Mouse (Mus musculus) frontal cortex, postnatal 36 days (tissue): ENCODE results near the gene Zfand3.

Source experiments
- DNase-seq, 2 experiments: peaks; one replicate each; pipeline ENCODE4 v3.0.0; 2022; ENCODE audit warnings: low spot score in 2 of 2

Gene Zfand3

DNA sequence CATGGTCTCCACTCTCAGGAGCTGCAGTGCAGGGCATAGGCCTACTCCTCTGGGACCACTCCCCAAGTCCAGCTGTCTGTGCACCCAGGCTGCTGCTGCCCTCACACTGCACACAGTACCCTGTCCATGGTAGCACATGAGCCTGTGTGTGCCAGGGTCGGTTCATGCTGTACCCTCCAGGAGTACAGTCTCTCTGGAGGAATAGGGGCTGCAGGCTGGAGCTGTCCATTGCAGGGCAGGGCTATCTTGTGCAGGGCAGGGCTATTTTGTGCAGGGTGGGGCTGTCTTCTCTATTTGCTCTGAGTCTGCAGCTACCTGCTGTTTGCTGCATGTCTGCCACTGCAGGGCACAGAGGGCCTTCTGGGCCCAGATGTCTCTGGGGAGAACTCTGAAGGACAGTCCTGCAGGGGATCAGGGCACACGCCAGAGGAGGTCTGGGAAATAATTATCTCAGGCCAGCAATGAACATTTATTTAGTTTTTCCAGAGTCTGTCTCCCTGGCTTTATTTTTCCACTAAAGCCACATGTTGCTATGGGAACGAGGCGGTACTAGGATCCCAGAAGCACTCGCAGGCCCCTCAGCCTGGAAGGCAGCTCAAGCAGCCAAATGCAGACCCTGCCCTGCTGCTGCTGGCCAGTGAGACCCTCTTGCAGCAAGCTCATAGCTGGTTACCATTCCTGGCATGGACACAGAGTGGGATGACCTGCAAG, 220.7 kb downstream of the Zfand3 start:
- no peak for DNase-seq

DNA sequence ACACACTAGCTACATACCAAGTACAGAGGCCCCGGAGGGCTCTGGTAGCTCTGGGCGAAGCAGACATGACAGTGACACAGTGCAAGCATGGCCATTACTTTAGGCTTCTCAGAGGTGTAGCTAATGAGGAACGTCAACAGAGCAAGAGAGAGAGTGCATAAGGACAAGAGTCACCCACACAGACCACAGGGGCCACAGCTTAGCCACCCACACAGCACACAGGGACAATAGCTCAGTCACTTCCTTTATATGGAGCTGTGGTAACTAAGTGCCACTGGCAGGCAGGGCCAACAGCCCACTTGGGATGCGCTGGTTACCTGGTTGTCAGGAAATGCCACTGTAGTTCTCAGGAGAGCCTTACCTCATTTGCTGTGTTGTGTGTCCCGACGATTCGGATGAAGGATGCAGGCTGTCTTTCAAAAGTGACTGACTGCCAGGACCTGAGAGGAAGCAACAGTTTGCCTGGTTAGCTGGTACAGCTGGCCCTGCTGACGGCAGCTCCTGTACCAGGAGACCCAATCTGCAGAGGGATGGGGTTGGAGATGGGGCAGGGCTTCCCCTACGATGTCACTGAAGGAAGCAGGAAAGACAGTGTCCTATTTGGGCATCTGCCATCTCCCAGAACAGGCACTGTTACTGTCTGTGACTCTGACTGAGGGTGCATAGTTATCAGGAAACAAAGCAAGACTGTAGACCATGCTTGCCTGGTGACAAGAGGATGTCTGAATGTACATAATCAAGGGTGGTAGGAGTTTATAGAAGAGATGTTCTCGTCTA, 224.1 kb downstream of the Zfand3 start:
- no peak for DNase-seq

DNA sequence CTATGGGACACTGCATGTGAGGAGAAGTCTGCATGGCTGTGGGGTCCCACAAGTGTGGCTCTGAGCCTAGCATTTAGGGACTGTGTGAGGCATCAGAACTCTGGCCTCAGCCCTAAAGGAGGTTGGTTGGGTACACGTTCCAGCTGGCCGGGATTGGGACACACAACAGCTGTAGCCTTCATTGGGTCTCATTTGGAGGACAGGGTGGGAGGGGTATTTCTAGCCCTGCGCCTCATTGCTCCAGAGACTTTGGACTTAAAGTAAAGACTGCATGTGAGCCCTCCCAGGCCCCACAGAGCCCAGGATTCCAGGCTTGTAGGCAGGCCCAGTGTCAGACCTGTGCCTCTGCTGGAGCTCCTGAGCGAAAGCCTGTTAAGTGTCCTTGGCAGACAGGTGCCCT, 225.9 kb downstream of the Zfand3 start:
- no peak for DNase-seq

DNA sequence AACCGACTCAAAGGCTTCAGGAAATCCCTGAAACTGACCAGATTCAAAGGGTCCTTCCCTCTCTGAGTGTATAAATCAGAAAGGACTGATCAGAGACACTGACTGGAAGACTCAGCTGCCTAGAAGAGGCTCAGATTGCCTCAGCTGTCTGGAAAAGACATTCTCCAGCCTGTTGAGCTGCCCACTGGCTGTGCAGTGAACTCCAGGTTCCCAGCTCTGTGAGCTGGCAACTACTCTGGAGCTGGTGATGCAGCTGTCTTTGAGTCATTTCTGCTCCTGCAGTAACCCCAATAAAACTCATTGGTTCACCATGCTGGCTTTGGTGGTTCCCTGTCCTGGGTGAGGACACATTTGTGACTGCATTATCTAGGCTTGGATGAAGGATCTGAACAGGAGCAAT, 226.9 kb downstream of the Zfand3 start:
- DNase-seq: no peak

DNA sequence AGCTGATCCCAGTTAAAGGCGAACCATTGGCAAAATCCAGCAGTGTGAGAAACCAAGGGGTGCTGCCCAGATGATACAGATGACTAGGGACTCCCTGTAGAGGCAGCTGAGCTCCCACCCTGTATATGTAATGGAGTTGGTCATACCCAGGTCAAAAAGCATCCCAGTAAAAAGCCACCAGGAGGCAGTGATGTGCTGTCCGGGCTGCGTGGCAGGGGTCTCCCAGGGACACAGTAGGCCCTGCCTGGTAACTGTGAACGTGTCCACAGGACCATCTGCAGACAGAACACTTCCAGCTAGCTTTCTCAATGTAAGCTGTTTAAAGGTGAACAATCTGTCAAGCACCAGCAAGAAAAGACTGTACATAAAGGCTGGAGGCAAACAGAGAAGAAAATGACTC, 228.2 kb downstream of the Zfand3 start:
- no peak for DNase-seq

DNA sequence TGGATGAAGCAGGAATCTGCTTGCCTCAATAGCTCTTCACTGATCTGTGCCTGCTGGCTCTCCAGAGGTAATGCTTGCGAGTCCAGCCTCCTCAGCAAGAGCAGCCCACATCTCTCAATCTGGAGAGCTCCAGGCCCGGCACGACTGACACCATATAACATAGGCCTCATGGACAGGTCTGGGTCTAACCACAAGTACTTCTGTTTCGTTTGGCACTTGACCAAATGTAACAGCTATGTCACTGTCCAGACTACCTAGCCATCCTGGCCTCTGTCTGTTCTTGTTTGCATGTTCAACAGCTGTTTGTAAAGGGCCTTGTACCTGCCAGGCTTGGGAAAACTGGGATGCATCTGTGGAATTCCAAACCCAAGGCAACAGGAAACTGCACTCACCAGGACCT, 230.8 kb downstream of the Zfand3 start:
- no peak for DNase-seq

DNA sequence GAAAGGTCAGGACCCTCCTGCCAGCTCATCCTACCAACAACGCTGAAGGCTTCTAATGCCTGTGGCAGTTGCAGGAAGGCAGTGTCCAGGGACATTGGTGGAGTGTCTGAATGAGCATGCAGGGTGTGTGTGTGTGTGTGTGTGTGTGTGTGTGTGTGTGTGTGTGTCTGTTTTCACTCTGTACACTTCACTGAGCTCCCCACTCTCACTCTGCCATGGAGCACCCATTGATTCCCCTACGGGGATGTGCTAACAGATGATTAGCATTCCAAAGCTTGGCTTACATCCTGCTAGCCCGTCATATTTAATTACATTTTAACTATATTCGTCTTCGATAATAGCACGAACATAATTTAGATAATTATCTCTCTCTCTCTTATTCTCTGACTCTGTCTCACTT, 232.1 kb downstream of the Zfand3 start:
- DNase-seq: no peak

DNA sequence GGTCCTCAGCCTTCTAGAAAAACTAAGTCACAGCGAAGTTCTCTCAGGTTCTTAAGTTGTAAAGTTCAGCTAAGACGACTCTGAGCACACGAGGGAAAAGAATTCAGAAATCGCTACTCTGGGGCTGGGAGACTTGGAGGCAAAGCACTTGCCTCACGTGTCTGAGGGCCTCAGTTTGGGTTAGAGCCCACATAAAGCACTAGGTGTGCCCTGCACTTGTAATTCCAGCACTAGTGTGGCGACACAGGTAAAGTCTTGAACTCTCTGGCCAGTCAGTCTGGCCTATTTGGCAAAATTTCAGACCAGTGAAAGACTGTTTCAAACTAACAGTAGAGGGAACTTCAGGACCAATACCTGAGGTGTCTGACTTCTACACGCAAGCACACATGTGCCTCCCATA, 233.1 kb downstream of the Zfand3 start:
- DNase-seq: no peak

DNA sequence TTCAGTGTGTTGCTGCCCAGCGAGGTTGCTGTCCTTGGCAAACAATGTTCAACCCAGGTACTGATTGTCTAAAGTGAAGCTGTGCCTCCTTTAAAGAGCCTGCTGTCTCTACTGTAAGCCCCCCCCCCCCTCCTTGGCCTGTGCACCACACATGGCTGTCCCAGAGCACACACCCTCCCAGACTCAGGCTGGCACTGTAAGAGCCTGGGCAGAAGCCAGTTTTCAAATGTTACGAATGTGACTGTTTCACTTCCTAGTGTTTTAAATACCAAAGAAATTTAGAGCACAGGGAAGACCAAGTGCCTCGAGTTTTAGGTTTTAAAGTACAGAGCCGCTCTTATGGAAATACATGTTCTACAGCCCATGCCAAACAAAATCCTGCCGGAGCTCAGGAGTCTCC, 234.9 kb downstream of the Zfand3 start:
- no peak for DNase-seq

DNA sequence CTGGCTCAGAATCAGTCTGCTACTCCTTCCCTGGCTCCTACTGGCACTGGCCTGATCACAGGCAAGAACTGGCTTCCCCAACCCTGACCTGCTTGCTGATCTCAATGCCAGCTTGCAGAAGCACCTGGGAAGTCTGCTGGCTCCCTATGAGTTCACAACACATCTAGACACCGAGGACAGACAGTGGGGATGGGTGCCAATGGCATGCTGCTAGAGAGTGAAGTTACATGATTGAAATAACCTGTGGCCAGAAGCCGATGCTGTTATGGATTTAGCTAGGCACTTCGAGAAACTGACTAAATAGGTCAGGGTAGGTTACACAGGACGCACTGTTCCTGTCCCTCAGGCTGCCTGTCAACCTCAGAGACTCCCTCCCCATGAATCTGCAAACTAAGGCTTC, 236.1 kb downstream of the Zfand3 start:
- DNase-seq: no peak

DNA sequence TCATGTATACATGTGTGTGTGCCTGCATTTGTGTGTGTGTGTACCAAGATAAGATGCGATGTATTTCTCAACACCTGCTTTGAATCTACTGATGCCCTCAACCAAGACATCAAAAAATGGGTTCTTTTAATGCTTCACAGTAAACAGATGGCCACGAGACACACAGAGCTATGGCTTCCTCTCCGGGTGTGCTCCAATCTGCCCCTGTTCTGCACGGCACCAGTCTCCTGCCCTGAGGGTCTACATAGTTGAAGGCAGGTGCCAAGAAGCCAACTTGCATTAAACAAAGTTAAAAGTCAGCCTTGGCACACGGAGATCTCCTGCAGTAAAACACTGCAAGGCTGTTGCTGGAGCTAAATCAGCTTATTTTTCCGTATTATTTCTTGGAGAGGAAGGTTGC, 236.5 kb downstream of the Zfand3 start:
- no peak for DNase-seq

DNA sequence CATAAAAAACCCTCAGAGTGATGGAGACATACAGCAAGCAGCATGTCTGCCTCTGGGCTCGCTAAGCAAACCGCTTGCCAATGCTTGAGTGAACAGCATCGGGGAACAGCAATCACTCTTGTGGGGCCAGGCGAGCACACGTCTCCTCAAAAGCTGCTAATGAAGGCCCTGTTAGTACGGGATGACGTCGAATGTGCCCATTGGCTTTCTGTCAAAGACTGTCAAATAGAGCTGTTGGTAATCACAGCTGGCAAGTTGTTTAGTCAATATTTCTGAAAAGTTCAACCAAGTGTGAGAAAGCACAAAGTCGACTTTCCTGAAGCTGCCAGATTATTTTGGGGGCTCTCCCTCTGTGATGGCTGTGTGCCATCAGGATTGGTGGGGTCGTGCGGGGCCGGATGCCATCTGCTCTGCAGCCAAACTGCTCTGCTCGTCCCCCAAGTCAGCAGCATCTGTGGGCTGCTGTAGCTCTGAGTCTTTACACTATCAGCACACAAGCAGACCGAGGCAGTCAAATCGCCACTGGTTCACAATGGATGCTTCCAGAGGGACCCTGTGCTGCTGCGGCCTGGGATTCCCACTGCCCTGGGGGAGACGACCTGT, 237.3 kb downstream of the Zfand3 start:
- DNase-seq: no peak

DNA sequence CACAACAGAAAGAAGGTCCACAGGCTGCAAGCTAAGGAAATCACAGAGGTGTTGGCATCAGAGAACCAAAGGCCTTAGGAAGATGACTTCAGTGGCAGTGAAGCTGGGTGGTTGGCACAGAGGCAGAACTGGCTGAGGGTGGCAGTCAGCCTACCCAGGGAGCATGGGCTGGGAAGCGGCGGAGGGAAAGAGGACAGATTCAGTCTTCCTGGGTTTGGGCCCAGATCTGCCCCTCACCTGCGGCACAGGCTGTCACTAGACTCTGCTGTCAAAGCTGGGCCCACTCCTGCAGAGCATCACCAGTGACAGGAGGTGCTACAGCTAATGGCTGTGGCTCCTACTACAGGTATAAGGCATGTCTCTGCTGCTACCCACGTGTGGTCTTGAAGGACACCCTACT, 238.1 kb downstream of the Zfand3 start:
- no peak for DNase-seq

DNA sequence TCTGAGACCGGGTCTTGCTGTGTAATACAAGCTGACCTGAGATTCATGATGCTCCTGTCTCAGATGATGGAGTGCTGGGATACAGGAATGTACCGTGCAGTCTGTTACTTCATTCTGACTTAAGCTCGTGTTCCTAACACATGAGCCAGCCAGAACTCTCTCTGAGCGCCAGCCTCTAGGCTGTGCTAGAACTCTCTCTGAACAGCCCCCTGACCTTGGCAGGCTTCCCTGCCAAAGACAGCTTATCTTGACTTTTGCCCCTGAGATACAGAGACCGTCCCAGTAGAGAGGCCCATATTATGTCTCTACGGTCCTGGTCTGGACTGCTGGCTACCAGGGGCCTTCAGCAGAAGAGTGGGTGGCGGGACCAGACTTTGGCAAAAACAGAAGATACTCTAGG, 239.0 kb downstream of the Zfand3 start:
- no peak for DNase-seq

DNA sequence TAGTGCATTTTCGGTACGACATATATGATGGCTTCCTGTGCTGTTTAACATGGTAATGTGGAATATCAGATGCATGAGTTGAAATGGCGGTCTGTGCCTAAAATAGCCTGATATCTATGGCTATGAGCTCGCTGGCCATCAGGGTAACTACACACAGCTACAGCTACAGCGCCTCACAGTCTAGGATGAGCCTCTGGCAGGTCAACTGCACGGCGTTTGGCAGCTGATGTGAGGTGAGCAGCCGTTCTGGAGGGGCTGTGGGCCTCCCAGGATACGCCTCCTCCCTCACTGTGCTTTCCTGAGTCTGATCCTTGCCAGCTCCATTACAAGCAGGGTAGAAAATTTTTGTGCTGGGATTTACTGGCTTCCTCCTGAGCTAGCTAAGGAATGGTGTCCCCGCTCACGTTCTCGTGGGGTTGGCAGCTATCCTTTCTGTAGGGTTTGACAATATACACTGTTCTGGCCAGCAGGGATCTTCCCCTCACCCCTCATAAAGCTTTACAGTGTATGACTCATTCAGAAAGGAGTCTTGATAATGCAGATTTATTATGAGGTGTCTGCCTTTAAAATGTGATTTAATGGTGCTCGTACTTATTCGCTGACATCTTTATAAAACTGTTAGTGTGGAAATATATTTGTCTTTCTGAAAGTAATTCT, 240.2 kb downstream of the Zfand3 start:
- DNase-seq: no peak

DNA sequence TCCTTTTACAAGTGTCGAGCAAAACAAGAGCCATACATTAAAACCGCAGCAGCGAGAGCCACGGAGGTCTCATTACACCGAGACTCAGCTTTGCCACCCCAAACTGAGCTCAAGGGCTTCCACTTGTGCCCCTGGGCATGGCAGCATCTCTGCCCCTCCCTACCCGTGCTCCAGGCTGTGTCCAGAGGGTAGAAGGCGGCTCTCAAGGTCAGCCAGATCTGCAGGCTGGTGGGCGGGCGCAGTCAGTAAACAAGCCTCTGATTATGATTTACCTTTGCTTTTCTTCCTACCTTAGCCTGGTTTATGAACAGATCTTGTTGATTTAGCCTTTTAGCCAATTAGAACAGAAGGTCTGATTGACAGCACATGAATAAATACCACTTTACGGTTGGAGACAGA, 240.8 kb downstream of the Zfand3 start:
- DNase-seq: no peak

DNA sequence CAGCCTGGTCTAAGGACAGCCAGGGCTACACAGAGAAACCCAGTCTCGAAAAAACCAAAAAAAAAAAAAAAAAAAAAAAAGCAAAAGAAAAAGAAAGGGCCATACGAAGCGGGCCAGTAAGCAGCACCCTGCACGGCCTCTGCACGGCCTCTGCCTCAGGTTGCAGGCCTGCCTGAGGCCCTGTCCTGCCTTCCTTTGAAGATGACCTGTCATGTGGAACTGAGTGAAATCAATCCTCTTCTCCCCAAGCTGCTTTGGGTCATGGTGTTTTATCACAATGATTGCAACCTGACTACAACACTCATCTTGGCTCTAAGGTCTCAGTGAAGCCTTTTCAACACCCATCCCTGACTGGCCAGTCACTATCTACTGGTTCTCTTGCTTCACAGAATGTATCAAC, 248.5 kb downstream of the Zfand3 start:
- DNase-seq: no peak

DNA sequence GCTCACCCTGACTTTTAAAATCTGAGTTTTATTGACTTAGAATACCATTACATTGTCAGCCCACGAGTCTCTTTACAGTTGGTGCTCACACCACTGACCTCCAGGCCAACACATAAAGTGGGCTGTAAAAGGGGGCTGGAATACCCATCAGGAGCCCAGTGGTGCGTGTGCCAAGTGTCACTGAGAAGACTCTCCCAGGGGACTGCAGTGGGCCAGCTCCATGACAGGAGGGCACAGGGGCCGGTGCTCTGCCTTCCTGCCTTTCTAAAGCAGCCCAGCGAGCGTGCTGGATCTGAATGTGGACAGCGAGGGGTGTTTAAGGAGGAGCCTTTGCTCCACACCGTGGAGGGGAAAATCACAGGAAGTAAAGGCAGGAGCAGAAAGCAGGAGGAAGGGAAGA, 249.4 kb downstream of the Zfand3 start:
- no peak for DNase-seq

DNA sequence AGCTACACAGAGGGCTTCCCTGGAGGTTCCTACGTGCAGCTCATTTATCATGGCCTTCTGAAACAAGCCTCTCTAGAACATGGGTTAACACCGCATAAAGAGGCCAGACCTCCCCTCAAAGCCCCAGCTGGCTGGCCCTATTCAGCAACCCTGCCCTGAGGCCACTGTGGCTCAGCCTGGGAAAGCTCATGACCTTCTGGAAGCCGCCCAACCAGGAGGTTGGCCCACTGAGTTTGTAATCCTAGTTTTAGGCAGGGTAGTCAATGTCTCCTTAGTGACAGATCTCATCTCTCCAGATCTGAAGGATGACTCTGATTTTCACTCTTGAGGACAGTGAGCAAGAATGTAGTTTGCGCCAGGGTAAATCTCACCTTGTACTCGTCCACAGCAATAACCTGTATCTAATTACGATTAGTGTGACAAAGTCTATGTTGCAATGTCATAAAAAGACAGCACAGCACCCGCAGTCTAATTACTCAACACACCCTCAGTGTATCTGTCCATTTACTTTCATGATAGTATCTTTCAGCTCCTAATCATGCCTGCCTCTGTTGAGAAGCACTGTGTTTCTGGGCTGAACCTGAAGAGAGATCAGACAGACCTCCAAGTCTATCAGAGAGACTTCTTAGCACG, 251.5 kb downstream of the Zfand3 start:
- DNase-seq: no peak

DNA sequence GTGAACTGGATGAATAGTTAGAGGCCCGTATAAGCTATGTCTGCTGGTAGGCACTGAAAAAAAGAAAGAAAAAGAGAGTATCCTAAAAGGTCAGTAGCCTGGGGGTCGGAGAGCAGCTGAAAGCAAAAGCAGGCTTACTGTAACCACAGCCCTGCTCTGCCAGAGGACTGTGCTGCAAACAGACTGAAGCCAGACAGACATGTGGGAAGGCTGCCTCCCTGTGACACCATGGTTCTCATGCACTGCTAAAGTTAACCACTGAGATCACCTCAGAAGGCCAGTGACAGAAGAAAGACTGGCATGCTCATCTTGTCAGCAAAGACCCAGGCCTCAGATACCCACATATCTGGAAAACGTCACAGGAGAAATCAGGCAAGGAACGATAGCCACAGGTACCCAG, 253.9 kb downstream of the Zfand3 start:
- DNase-seq: no peak

DNA sequence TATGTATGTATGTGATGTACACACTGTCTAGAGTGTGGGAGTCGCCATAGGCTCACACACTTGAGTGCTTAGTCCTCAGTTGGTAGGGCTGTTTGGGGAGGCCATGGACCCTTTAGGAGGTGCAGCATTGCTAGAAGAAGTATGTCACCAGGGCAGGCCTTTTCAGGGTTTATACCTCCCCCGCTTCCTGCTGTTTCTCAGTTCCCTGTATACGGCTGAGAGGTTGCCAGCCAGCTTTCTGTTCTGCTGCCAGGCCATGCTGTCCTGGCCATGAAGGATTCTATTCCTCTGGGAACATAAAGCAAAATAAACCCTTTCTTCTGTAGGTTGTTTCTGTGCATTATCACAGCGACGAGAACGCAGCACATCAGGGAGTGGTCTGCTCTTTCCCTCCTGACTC, 255.4 kb downstream of the Zfand3 start:
- no peak for DNase-seq
